Mouse (Mus musculus) brain, embryonic 14.5 days (tissue): ENCODE results near the gene Sgk1.

Experiments used
- CTCF ChIP-seq: fragments of 200-500 bp; IDR thresholded peaks from 2 replicates; pipeline ENCODE4 v1.5.1; 2012; ENCODE audit warnings: inconsistent platforms, mild to moderate bottlenecking, moderate library complexity, borderline replicate concordance; ENCODE audit not compliant: insufficient read depth, insufficient read length; ENCODE audit errors: extremely low read depth
- POLR2A ChIP-seq: fragments of 200-500 bp; IDR thresholded peaks from 2 replicates; pipeline ENCODE4 v1.6.1; 2012; ENCODE audit warnings: mild to moderate bottlenecking, inconsistent platforms, borderline replicate concordance; ENCODE audit not compliant: poor library complexity, insufficient read depth, insufficient read length, severe bottlenecking; ENCODE audit errors: extremely low read depth

DNA sequence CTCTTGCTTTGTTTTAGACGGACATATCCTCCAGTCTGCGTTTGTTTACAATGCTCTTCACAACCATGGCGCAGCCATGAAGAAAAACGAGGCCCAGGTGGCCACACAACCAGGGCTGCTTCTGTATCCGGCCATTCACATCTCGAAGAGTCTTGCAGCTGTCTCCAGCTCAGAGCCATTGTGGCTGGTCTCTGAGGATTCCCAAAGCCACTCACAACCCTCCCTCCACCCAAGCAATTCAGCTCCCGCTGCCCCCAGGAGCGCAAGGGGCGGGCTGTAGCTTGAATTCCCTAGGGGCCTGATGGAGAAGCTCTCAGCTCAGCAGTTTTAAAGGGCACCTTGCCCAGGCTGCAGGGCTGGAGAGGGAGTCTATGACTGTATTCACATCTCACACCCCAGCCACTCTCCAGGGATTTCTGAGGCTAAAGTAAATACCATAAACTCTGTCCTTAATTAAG is 41.5 kb downstream of the Sgk1 start:
- TF ChIP-seq CTCF (no peak), POLR2A (no peak)
